ENCODE assay signal across 1 mouse cellular context in genomic region chr19:42031112-42031511, GRCm38 (mm10).
TF ChIP-seq lines count a peak whose summit lies in the region.

No protein-coding gene starts in this region.

TF ChIP-seq in myocyte, 11 proteins besides CTCF, POLR2A, EP300 and RAD21 (continued from another document):
- TF ChIP-seq CEBPB (IDR thresholded peaks at IDR 0.05; ENCODE audit: insufficient read depth, poor library complexity, severe bottlenecking), result no peak
- TF ChIP-seq POLR2AphosphoS2 (IDR thresholded peaks at IDR 0.05; ENCODE audit: insufficient read length, low read depth), result peak; percentile 3
- TF ChIP-seq E2F4 (IDR thresholded peaks at IDR 0.05; ENCODE audit: insufficient read depth), result no peak
- TF ChIP-seq SRF (IDR thresholded peaks at IDR 0.05; ENCODE audit: control insufficient read depth, insufficient read length, low read depth), result no peak
- no peak for TF ChIP-seq USF1 (IDR thresholded peaks at IDR 0.05; ENCODE audit: low read depth)
